Mouse (Mus musculus): Measurements from ENCODE around the gene Hsd3b7.
"Not testable (repeated sequence)": the region's sequence is repeated elsewhere in the genome, so short reads cannot be mapped to it uniquely, and the experiment has no call there.

Gene Hsd3b7

GRCm38 (mm10) chr7:127817776-127818175, 17.4 kb downstream of the Hsd3b7 start:
- no peak for DNase-seq

GRCm38 (mm10) chr7:127820836-127821509, 20.6 kb downstream of the Hsd3b7 start:
- DNase-seq, result peak; percentile 33 to 52

- DNase-seq, result no peak
Observed at GRCm38 (mm10) chr7:127822494-127822893, 22.1 kb downstream of the Hsd3b7 start.

- DNase-seq, result peak in 1 of 2 experiments; percentile 38
Observed at GRCm38 (mm10) chr7:127823236-127824171, 23.1 kb downstream of the Hsd3b7 start.

GRCm38 (mm10) chr7:127824176-127824871, 23.9 kb downstream of the Hsd3b7 start, which contains the start of the genes Stx4a and Stx1b:
TSS of gene Stx4a (plus strand) at chr7:127824294.
TSS of gene Stx1b (minus strand) at chr7:127824549.
- peak; percentile 75 to 82 for DNase-seq

DNA sequence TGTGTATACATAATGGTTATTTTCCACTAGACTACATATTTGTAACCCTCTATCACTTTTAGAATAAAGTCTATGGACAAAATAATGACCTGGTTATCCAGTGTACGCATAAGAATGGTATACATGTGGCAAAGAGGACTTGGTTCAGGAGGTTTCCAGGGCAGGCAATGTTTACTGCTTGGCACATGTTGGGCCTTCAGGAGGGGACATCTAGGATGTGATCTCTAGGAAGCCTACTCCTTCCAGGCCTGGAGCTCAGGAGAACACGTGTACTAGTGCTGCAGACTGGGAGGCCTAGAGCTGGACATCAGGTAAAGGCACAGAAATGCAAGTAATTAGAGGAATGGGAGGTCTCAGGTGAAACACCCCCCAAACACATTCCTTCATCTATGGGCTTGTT, 35.1 kb downstream of the Hsd3b7 start:
- DNase-seq, result no peak

DNA sequence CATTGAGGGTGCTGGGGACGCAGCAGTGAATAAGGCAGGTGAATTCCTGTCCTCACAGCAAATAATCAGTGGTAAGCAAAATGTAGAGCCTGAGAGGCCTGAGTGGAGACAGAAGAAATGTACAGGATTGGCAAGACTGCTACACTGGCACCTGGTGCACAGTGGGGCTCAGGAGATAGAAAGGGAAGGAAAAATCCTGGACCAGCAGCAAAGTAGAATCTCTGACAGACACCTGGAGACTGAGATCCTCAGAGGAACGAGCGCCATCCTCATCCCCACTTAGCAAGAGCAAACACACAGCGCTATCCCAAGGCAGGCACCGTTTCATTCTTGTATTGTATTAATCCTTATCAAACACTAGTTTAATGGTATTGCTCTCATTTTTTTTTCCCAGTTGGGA, 37.1 kb downstream of the Hsd3b7 start:
- no peak for DNase-seq

DNA sequence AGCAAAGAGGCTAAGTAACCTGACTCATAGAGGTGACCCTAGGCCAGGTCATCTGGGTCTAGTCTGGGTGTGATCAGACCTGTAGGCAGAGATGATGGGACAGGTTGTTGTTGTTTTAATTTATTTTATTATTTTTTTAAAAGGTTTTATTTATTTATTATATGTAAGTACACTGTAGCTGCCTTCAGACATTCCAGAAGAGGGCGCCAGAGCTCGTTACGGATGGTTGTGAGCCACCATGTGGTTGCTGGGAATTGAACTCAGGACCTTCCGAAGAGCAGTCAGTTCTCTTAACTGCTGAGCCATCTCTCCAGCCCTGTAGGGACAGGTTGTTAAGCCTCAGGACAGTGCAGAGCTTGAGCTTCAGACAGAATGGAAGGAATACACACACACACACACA, 37.5 kb downstream of the Hsd3b7 start:
- not testable (repeated sequence) for DNase-seq

DNA sequence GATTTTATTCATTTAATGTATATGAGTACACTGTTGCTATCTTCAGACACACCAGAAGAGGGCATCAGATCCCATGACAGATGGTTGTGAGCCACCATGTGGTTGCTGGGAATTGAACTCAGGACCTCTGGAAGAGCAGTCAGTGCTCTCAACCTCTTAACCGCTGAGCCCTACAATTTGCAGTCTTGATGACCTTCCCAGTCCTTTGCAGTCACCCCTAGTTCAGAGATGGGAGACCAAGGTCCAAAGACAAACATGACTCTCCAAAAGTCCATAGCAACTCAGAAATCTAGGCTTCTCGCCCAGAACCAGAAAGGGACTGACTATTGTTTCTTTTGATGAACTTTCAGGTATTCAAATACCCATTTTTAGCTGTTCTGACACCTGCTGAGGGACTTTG, 39.6 kb downstream of the Hsd3b7 start:
- not testable (repeated sequence) for DNase-seq

- DNase-seq, result peak; percentile 66 to 78
Observed at GRCm38 (mm10) chr7:127840886-127841285, 40.5 kb downstream of the Hsd3b7 start.

GRCm38 (mm10) chr7:127841340-127842000, 41.1 kb downstream of the Hsd3b7 start:
- DNase-seq, result peak; percentile 94 to 97

GRCm38 (mm10) chr7:127842001-127842718, 41.8 kb downstream of the Hsd3b7 start:
- DNase-seq, result peak; percentile 82 to 90

GRCm38 (mm10) chr7:127849973-127850875, 49.8 kb downstream of the Hsd3b7 start:
- DNase-seq, result no peak

DNA sequence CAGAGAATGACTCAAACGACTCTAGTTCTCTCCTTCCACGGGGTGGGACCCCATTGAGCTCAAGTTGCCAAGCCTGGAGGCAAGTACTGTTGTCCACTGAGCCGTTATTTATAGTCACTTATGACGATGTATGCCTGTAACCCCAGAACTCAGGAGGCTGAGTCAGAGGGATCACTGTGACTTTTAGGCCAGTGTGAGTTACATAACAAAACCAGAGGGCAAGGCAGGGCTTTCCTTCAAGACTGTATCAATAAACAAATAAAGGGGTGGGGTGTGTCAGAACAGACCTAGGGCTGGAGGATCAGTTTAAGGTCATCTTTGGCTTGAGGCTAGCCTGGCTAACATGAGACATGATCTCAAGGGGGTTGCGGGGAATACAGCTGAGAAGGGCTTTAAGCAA, 50.5 kb downstream of the Hsd3b7 start:
- DNase-seq, result no peak
